Comparison of ENCODE assay signal across 1 mouse cellular context in the genomic region with DNA sequence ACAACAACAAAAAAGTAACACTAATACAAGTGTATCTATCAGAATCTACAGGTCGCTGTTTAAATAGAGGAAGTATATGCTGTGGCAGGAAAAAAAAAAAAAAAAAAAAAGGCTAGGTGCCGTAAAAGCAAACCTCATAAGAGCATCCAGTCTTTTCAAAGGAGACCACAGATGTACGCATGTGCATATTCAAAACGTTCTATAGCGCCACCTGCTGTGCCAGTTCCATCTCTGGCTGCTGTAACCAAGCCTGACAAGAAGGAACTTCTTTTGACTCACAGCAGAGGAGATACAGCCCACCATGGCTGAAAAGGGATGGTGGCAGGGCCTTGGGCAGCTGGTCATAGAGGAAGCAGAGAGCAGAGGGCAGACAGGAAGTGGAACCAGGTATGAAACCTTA. TPM values are rescaled to one million over a fixed set of nuclear protein-coding genes. Genes with fewer than 3 reads are reported as not detected.
"Had no signal": no experiment of that assay in that cellular context is flagged by ENCODE, and none has a peak within 500 bp of the region (broad histone marks: within the 10 kb centered on the region; RNA-seq: fewer than 3 reads in every experiment).

No protein-coding gene starts in this region.

RNA-seq across cellular contexts. Expression of a gene that starts 39.0 kb away (rescaled TPM):
- total RNA-seq: midbrain, postnatal 0 days had no signal
